ENCODE assay signal across 27 mouse cellular contexts in genomic region chr1:64641069-64641468, GRCm38 (mm10). TPM values are rescaled to one million over a fixed set of nuclear protein-coding genes. Genes with fewer than 3 reads are reported as not detected.
DNase-seq lines count a peak whose midpoint lies in the region; ATAC-seq lines count a peak whose summit lies in the region.
"Had no signal": no experiment of that assay in that cellular context is flagged by ENCODE, and none has a peak within 500 bp of the region (broad histone marks: within the 10 kb centered on the region; RNA-seq: fewer than 3 reads in every experiment).

No protein-coding gene starts in this region.

- WGBS in forebrain, embryonic 14.5 days: 76% methylated on average over 6 of the region's 6 CpGs
- WGBS in forebrain, embryonic 12.5 days: 91% methylated on average over 6 of the region's 6 CpGs

- no peak overlapping the region for H3K4me2 ChIP-seq in forebrain, embryonic 14.5 days (ENCODE audit: low read length)
- H3K4me2 ChIP-seq in forebrain, embryonic 12.5 days: no peak overlapping the region
- H3K4me2 ChIP-seq: embryonic facial prominence, embryonic 12.5 days; embryonic facial prominence, embryonic 15.5 days; heart, embryonic 12.5 days; heart, embryonic 15.5 days; hindbrain, embryonic 14.5 days; kidney, embryonic 15.5 days had no signal

- no peak overlapping the region for H3K4me3 ChIP-seq in forebrain, embryonic 14.5 days (ENCODE audit: low read depth, low read length)
- no peak overlapping the region for H3K4me3 ChIP-seq in forebrain, embryonic 12.5 days (replicated peaks)
- H3K4me3 ChIP-seq: embryonic facial prominence, embryonic 12.5 days; embryonic facial prominence, embryonic 15.5 days; heart, embryonic 12.5 days; heart, embryonic 15.5 days; kidney, embryonic 15.5 days had no signal

- no peaks in the 10 kb centered on the region for H3K27me3 ChIP-seq in forebrain, embryonic 14.5 days (replicated peaks; ENCODE audit: control insufficient read depth, insufficient read depth, low read length)
- H3K27me3 ChIP-seq in forebrain, embryonic 12.5 days: no peaks in the 10 kb centered on the region
- H3K27me3 ChIP-seq: embryonic facial prominence, embryonic 12.5 days; embryonic facial prominence, embryonic 15.5 days; heart, embryonic 12.5 days; heart, embryonic 15.5 days; kidney, embryonic 15.5 days had no signal

- no peak overlapping the region for H3K9ac ChIP-seq in forebrain, embryonic 14.5 days (ENCODE audit: low read length)
- H3K9ac ChIP-seq in forebrain, embryonic 12.5 days: no peak overlapping the region
- H3K9ac ChIP-seq: embryonic facial prominence, embryonic 12.5 days; embryonic facial prominence, embryonic 15.5 days; heart, embryonic 12.5 days; heart, embryonic 15.5 days; hindbrain, embryonic 14.5 days; kidney, embryonic 15.5 days had no signal

- H3K9me3 ChIP-seq in forebrain, embryonic 14.5 days (replicated peaks; ENCODE audit: control insufficient read depth, low read length): no peaks in the 10 kb centered on the region
- no peaks in the 10 kb centered on the region for H3K9me3 ChIP-seq in forebrain, embryonic 12.5 days
- H3K9me3 ChIP-seq: embryonic facial prominence, embryonic 12.5 days; embryonic facial prominence, embryonic 15.5 days; heart, embryonic 12.5 days; heart, embryonic 15.5 days; kidney, embryonic 15.5 days had no signal

- peak; percentile 73; the same call in 1 of the 2 replicates for ATAC-seq in forebrain, embryonic 14.5 days
- ATAC-seq in forebrain, embryonic 12.5 days (ENCODE audit: low FRiP score): no peak
- ATAC-seq: CD4-positive, CD25-positive, alpha-beta regulatory T cell, adult 4 months; hindbrain, postnatal 0 days; inflammation-experienced regulatory T-cells, adult 6 months had no signal

- peak; percentile 65 for DNase-seq in forebrain, embryonic 14.5 days (ENCODE audit: low spot score)
- DNase-seq in layer of hippocampus, adult 9-11 months: peak; percentile 18
- no peak for DNase-seq in layer of hippocampus, adult 8-10 months (ENCODE audit: low spot score in 2 of 2)
- DNase-seq in brain, embryonic 18.5 days (ENCODE audit: low read depth, low spot score): peak; percentile 47
- DNase-seq in adipocyte (ENCODE audit: low spot score): no peak
- DNase-seq in urinary bladder, adult 2 months (ENCODE audit: low spot score): no peak
- DNase-seq: adrenal gland, adult 8-10 months; adrenal gland, postnatal 25 days; cerebellum, adult 18-20 months; cerebellum, adult 9-10 months; cerebellum, postnatal 25 days; gastrocnemius, postnatal 10 days; gastrocnemius, postnatal 36 days; heart, postnatal 10 days; heart, postnatal 4 days; kidney, adult 11 months; kidney, adult 8-10 months had no signal

- no peaks in the 10 kb centered on the region for H3K4me1 ChIP-seq in forebrain, embryonic 14.5 days (ENCODE audit: control insufficient read depth, insufficient read depth, low read length)
- no peaks in the 10 kb centered on the region for H3K4me1 ChIP-seq in forebrain, embryonic 12.5 days
- H3K4me1 ChIP-seq: embryonic facial prominence, embryonic 12.5 days; embryonic facial prominence, embryonic 15.5 days; heart, embryonic 15.5 days; kidney, embryonic 15.5 days had no signal

- no peak overlapping the region for H3K27ac ChIP-seq in forebrain, embryonic 14.5 days (ENCODE audit: low read depth, low read length)
- H3K27ac ChIP-seq in forebrain, embryonic 12.5 days: no peak overlapping the region
- H3K27ac ChIP-seq: embryonic facial prominence, embryonic 12.5 days; embryonic facial prominence, embryonic 15.5 days; heart, embryonic 15.5 days; hindbrain, embryonic 14.5 days; hindbrain, postnatal 0 days; kidney, embryonic 15.5 days had no signal

- H3K36me3 ChIP-seq in forebrain, embryonic 14.5 days (ENCODE audit: control insufficient read depth, insufficient read depth, low read length): no peaks in the 10 kb centered on the region
- no peaks in the 10 kb centered on the region for H3K36me3 ChIP-seq in forebrain, embryonic 12.5 days (replicated peaks)
- H3K36me3 ChIP-seq: embryonic facial prominence, embryonic 12.5 days; embryonic facial prominence, embryonic 15.5 days; heart, embryonic 12.5 days; heart, embryonic 15.5 days; kidney, embryonic 15.5 days had no signal

RNA-seq across cellular contexts. Expression of gene Mettl21a, which starts 24.0 kb away (rescaled TPM):
- polyA plus RNA-seq in forebrain, embryonic 14.5 days (2014; fragmentation: Nextera tagmentation; extraction: Ambion mirVana): 23.7 and 25.8 TPM in 2 replicates
- polyA plus RNA-seq in forebrain, embryonic 12.5 days (2016; fragmentation: Nextera tagmentation; extraction: Ambion mirVana): 19.3 and 19.6 TPM in 2 replicates
- total RNA-seq in layer of hippocampus, adult 8-10 months (2022): 10 to 100 TPM in 3 of 4 experiments, 1 to 10 TPM in 1; 8.6 to 15.1 (median 12.6) TPM
- polyA plus RNA-seq in urinary bladder, adult 2 months (2012; rRNA removed): 20.3 and 26.7 TPM in 2 replicates

RNA-seq across cellular contexts. Expression of gene Ccnyl1, which starts 49.2 kb away (rescaled TPM):
- polyA plus RNA-seq in forebrain, embryonic 14.5 days (2014; fragmentation: Nextera tagmentation; extraction: Ambion mirVana): 6.6 and 6.9 TPM in 2 replicates
- polyA plus RNA-seq in forebrain, embryonic 12.5 days (2016; fragmentation: Nextera tagmentation; extraction: Ambion mirVana): 5.9 and 6.2 TPM in 2 replicates
- 10 to 100 TPM; 10.4 to 12.9 (median 12.0) TPM for total RNA-seq in layer of hippocampus, adult 8-10 months (2022)
- polyA plus RNA-seq in urinary bladder, adult 2 months (2012; rRNA removed): 21.2 and 25.8 TPM in 2 replicates

Comparison
In these comparisons a context has a peak if more than half of its experiments do, and no peak if none do; other contexts are left out.
1. DNase-seq: peak in forebrain, embryonic 14.5 days (single experiment), layer of hippocampus, adult 9-11 months (single experiment) and brain, embryonic 18.5 days (single experiment); none in layer of hippocampus, adult 8-10 months (0 of 2), adipocyte (single experiment) and urinary bladder, adult 2 months (single experiment).